Mouse (Mus musculus) midbrain, embryonic 10.5 days (tissue): ENCODE measurements around the gene Cast. TPM values are rescaled to one million over a fixed set of nuclear protein-coding genes. Genes with fewer than 3 reads are reported as not detected.
A peak's percentile ranks its signal among the peaks of the same experiment; 100 is the strongest.

Experiments used
- DNase-seq: peaks from one replicate; pipeline ENCODE4 v3.0.0-alpha.2; 2017; ENCODE audit warnings: low spot score
- H3K27ac ChIP-seq: fragments of 300-500 bp; sonication (generic); replicated peaks from 2 replicates; pipeline ENCODE4 v1.5.1; 2016; ENCODE audit warnings: mild to moderate bottlenecking
- H3K27me3 ChIP-seq: fragments of 300-500 bp; sonication (generic); 2 replicates; pipeline ENCODE4 v1.6.1; 2016; ENCODE audit warnings: low read depth, mild to moderate bottlenecking; ENCODE audit not compliant: poor library complexity, severe bottlenecking
- H3K36me3 ChIP-seq: fragments of 300-500 bp; sonication (generic); 2 replicates; pipeline ENCODE4 v1.6.1; 2016; ENCODE audit warnings: mild to moderate bottlenecking, moderate library complexity
- H3K4me1 ChIP-seq: fragments of 300-500 bp; sonication (generic); 2 replicates; pipeline ENCODE4 v1.6.1; 2016
- H3K4me3 ChIP-seq: fragments of 300-500 bp; sonication (generic); 2 replicates; pipeline ENCODE4 v1.5.1; 2016; ENCODE audit warnings: mild to moderate bottlenecking, moderate library complexity
- H3K9me3 ChIP-seq: fragments of 300-500 bp; sonication (generic); replicated peaks from 2 replicates; pipeline ENCODE4 v1.6.1; 2016; ENCODE audit warnings: mild to moderate bottlenecking
- WGBS: fragments of 180-500 bp; shearing (Covaris S2); methylation state at CpG from one replicate; pipeline ENCODE4 v1.1.7; 2016; 5-methylcytosine and 5-hydroxymethylcytosine counted together
- polyA plus RNA-seq: library from polyadenylated mRNA; unstranded; fragments of >200 nt; fragmentation: Nextera tagmentation; extraction: Ambion mirVana; gene quantifications from 2 replicates; pipeline ENCODE4 v1.2.1, GENCODE M21; 2016

Gene Cast
- polyA plus RNA-seq, 1 experiment from 2014 or later, result 14.9 TPM

GRCm38 (mm10) chr13:74770480-74770879, 38.1 kb downstream of the Cast start:
- peak overlapping the region; percentile 60 for H3K4me3 ChIP-seq
- WGBS, result 0% methylated on average over 21 of the region's 21 CpGs
- no peaks in the 10 kb centered on the region for H3K36me3 ChIP-seq
- no peaks in the 10 kb centered on the region for H3K27me3 ChIP-seq
- no peaks in the 10 kb centered on the region for H3K9me3 ChIP-seq
- H3K27ac ChIP-seq, result peak overlapping the region; percentile 67
- peak; percentile 92 for DNase-seq
- H3K4me1 ChIP-seq, result peaks cover 9% of the 10 kb centered on the region

GRCm38 (mm10) chr13:74769871-74770270, 38.7 kb downstream of the Cast start:
- WGBS, result 15% methylated on average over 8 of the region's 8 CpGs
- Histone ChIP-seq H3K27ac (peak overlapping the region; percentile 67), H3K9me3 (no peaks in the 10 kb centered on the region), H3K4me1 (peaks cover 9% of the 10 kb centered on the region), H3K4me3 (peak overlapping the region; percentile 60), H3K36me3 (no peaks in the 10 kb centered on the region), H3K27me3 (no peaks in the 10 kb centered on the region)
- no peak for DNase-seq

GRCm38 (mm10) chr13:74767186-74767585, 41.4 kb downstream of the Cast start:
- WGBS, result 71% methylated on average over 2 of the region's 2 CpGs
- Histone ChIP-seq H3K36me3 (no peaks in the 10 kb centered on the region), H3K27me3 (no peaks in the 10 kb centered on the region), H3K4me3 (no peak overlapping the region), H3K4me1 (peaks cover 9% of the 10 kb centered on the region), H3K27ac (no peak overlapping the region), H3K9me3 (no peaks in the 10 kb centered on the region)
- DNase-seq, result no peak

GRCm38 (mm10) chr13:74762741-74763140, 45.9 kb downstream of the Cast start:
- Histone ChIP-seq H3K27me3 (no peaks in the 10 kb centered on the region), H3K4me3 (no peak overlapping the region), H3K9me3 (no peaks in the 10 kb centered on the region), H3K4me1 (no peaks in the 10 kb centered on the region), H3K36me3 (no peaks in the 10 kb centered on the region), H3K27ac (no peak overlapping the region)
- no peak for DNase-seq
- 79% methylated on average over 1 of the region's 1 CpGs for WGBS

DNA sequence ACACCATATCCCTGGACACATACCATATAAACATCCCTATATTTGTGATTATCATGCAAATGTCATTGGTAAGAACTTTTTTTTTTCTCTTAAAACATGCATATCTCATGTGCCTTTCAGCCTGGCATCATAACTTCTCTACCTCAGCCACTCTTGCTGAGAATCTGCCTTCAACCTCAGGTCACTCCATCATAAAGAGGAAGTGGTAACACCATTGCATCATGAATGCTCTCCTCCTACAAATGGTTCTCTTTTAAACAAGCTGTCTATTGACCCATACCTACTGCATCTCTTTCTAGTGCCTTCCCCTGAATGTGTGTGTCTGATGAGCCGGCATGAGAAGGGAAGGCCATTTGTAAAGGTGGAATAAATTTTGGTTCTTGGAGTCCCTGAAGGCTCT, 49.5 kb downstream of the Cast start:
- 93% methylated on average over 1 of the region's 1 CpGs for WGBS
- Histone ChIP-seq H3K27ac (no peak overlapping the region), H3K27me3 (no peaks in the 10 kb centered on the region), H3K36me3 (no peaks in the 10 kb centered on the region), H3K4me3 (no peak overlapping the region), H3K9me3 (no peaks in the 10 kb centered on the region), H3K4me1 (no peaks in the 10 kb centered on the region)
- DNase-seq, result no peak

DNA sequence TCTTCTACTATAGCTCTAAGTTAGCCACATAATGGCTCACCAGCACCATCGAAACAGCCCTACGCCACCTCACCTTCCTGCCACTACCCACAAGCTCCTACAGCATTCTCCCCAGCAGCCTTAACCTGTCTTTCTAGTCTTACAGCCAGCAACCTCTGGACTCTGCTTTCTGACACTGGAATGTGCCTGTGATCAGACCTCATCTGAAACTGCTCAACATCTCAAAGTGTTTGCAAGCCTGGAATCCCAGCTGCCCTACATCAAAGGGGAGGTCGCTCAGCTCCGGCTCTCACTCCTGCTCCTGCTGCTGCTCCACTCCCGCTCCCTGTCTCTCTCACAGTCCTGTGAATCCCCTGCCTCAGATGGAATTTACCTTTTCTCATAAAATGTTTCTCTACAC, 65.4 kb downstream of the Cast start:
- Histone ChIP-seq H3K4me1 (no peaks in the 10 kb centered on the region), H3K27ac (no peak overlapping the region), H3K27me3 (no peaks in the 10 kb centered on the region), H3K9me3 (no peaks in the 10 kb centered on the region), H3K4me3 (no peak overlapping the region), H3K36me3 (no peaks in the 10 kb centered on the region)
- no peak for DNase-seq
- 65% methylated on average over 5 of the region's 5 CpGs for WGBS

GRCm38 (mm10) chr13:74736396-74736795, 72.2 kb downstream of the Cast start:
- H3K4me1 ChIP-seq, result no peaks in the 10 kb centered on the region
- H3K9me3 ChIP-seq, result no peaks in the 10 kb centered on the region
- no peak overlapping the region for H3K27ac ChIP-seq
- DNase-seq, result no peak
- no peaks in the 10 kb centered on the region for H3K36me3 ChIP-seq
- no peak overlapping the region for H3K4me3 ChIP-seq
- WGBS, result 87% methylated on average over 2 of the region's 2 CpGs
- no peaks in the 10 kb centered on the region for H3K27me3 ChIP-seq

DNA sequence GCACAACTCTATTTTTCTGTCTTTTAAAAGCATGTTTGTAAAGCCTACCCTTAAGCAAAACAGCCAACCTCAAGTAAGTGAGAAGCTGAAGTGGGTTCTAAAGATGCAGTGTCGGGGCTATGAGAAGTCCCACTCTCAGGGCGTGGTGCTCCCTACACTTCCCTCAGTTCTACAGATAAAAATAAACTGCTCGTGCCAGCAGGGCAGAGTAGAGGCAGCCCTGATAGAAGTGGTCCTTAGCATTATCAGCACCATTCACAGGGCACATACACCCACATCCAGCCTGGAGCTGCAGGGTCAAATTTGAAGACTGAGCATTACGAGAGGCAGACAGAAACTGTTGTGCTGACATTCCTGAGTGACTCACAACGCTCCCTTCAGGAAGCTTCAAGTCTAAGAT, 72.8 kb downstream of the Cast start:
- no peaks in the 10 kb centered on the region for H3K9me3 ChIP-seq
- H3K27ac ChIP-seq, result no peak overlapping the region
- DNase-seq, result no peak
- WGBS, result 92% methylated on average over 5 of the region's 5 CpGs
- H3K36me3 ChIP-seq, result no peaks in the 10 kb centered on the region
- no peaks in the 10 kb centered on the region for H3K27me3 ChIP-seq
- H3K4me1 ChIP-seq, result no peaks in the 10 kb centered on the region
- H3K4me3 ChIP-seq, result no peak overlapping the region

GRCm38 (mm10) chr13:74733726-74734125, 74.9 kb downstream of the Cast start:
- Histone ChIP-seq H3K36me3 (0 out of 2 replicates have a peak, but pooled peaks cover 6% of the 10 kb centered on the region), H3K4me3 (no peak overlapping the region), H3K27me3 (no peaks in the 10 kb centered on the region), H3K27ac (no peak overlapping the region), H3K9me3 (no peaks in the 10 kb centered on the region), H3K4me1 (no peaks in the 10 kb centered on the region)
- DNase-seq, result no peak
- WGBS, result 84% methylated on average over 4 of the region's 4 CpGs

GRCm38 (mm10) chr13:74719002-74719401, 89.6 kb downstream of the Cast start:
- no peaks in the 10 kb centered on the region; the same call in 1 of the 2 replicates for H3K9me3 ChIP-seq

DNA sequence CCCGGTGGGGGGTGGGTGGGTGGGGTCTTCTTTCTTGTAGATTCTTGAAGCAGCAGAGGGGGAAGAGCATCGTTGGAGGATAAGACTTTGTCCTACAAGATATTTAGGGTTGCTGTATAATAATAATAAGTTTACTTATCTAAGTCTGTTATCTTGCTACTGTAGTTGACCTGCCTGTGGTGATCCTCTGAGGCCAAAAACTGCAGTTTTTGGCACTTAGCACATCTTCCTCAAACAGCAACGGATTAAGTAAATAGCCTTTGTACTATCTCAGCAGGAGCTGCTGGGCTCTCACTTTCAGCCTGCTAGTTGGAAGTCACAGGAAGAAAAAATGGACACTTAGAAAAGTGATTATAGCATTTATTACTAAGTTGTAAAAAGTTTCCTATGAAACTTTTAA, 112.4 kb downstream of the Cast start:
- Histone ChIP-seq H3K36me3 (no peaks in the 10 kb centered on the region), H3K27me3 (no peaks in the 10 kb centered on the region)
- 60% methylated on average over 3 of the region's 3 CpGs for WGBS

More at GRCm38 (mm10) chr13:74719002-74719401, 89.6 kb downstream of the Cast start:
- 75% methylated on average over 2 of the region's 2 CpGs for WGBS
- Histone ChIP-seq H3K4me1 (no peaks in the 10 kb centered on the region), H3K4me3 (no peak overlapping the region), H3K27me3 (no peaks in the 10 kb centered on the region), H3K36me3 (peaks cover 6% of the 10 kb centered on the region), H3K27ac (no peak overlapping the region)
- DNase-seq, result no peak

GRCm38 (mm10) chr13:74695497-74696193, 113.0 kb downstream of the Cast start:
- 89% methylated on average over 5 of the region's 5 CpGs for WGBS
- H3K9me3 ChIP-seq, result no peaks in the 10 kb centered on the region
- H3K27ac ChIP-seq, result no peak overlapping the region
- DNase-seq, result no peak
- no peaks in the 10 kb centered on the region for H3K36me3 ChIP-seq
- no peak overlapping the region for H3K4me3 ChIP-seq
- H3K4me1 ChIP-seq, result no peaks in the 10 kb centered on the region
- no peaks in the 10 kb centered on the region for H3K27me3 ChIP-seq

More for the DNA sequence above, 112.4 kb downstream of the Cast start:
- Histone ChIP-seq H3K27ac (no peak overlapping the region), H3K9me3 (no peaks in the 10 kb centered on the region), H3K4me1 (no peaks in the 10 kb centered on the region), H3K4me3 (no peak overlapping the region)
- no peak for DNase-seq
